ENCODE assay signal across 23 mouse cellular contexts in the genomic region with DNA sequence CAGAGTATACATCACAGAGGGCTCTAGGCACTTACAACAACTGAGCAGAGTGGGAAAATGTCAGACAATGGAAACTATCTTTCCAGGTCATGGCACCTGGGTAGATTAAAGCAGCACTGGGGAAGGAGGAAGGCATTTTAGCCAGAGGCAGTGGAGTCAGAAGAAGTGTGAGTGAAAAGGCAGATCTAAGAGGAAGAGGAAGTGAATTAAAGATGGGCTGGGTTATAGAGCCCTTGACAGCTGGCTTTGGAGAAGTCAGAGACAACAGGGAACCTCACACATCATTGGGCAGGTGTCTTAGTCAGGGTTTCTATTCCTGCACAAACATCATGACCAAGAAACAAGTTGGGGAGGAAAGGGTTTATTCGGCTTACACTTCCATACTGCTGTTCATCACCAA. TPM values are rescaled to one million over a fixed set of nuclear protein-coding genes. Genes with fewer than 3 reads are reported as not detected.
DNase-seq lines count a peak whose midpoint lies in the region; ATAC-seq and TF ChIP-seq lines count a peak whose summit lies in the region.
"Had no signal": no experiment of that assay in that cellular context is flagged by ENCODE, and none has a peak within 500 bp of the region (broad histone marks: within the 10 kb centered on the region; RNA-seq: fewer than 3 reads in every experiment).

No protein-coding gene starts in this region.

- H3K9ac ChIP-seq in MEL (ENCODE audit: control insufficient read depth, low read depth, low read length, poor library complexity, severe bottlenecking), result no peak overlapping the region
- H3K9ac ChIP-seq: forebrain, embryonic 15.5 days; heart, embryonic 12.5 days; hindbrain, embryonic 15.5 days had no signal

- no peak for TF ChIP-seq RAD21 in MEL (IDR thresholded peaks at IDR 0.05; ENCODE audit: low read depth, low read length)

- no peaks in the 10 kb centered on the region for H3K9me3 ChIP-seq in MEL (replicated peaks; ENCODE audit: insufficient read depth, low read length)
- H3K9me3 ChIP-seq: embryonic facial prominence, embryonic 10.5 days; forebrain, embryonic 10.5 days; forebrain, embryonic 15.5 days; G1E; heart, embryonic 12.5 days; hindbrain, embryonic 15.5 days had no signal

- TF ChIP-seq POLR2A in MEL (IDR thresholded peaks at IDR 0.05; ENCODE audit: control insufficient read depth in 1 of 2, insufficient read depth in 1 of 2, low read depth in 1 of 2, low read length in 2 of 2, poor library complexity in 1 of 2), result no peak

- H3K27me3 ChIP-seq in MEL (ENCODE audit: control insufficient read depth in 1 of 2, insufficient read depth in 2 of 2, low read length in 2 of 2), result peaks cover 0 to 1% of the 10 kb centered on the region in 2 experiments; a peak in 1 of 4 replicates
- no peaks in the 10 kb centered on the region for H3K27me3 ChIP-seq in splenic B cell, adult 2 months (ENCODE audit: control insufficient read depth, insufficient read depth, low read length, poor library complexity, severe bottlenecking)
- H3K27me3 ChIP-seq: forebrain, embryonic 15.5 days; heart, embryonic 12.5 days; hindbrain, embryonic 15.5 days had no signal

- DNase-seq in A20 (ENCODE audit: low read depth, low spot score) (peak; percentile 71), MEL (ENCODE audit: low read depth, low spot score) (peak; percentile 67)
- peak; percentile 45 for DNase-seq in splenic B cell, adult 2 months (ENCODE audit: low read depth, low spot score)
- DNase-seq in cerebellum, adult 18-20 months, result no peak
- DNase-seq: adrenal gland, postnatal 14 days; cerebellum, adult 11-12 months; cerebellum, adult 9-11 months; cerebellum, postnatal 36 days; gastrocnemius, postnatal 10 days; heart, adult 2 months had no signal

- no peak for TF ChIP-seq CTCF in MEL (IDR thresholded peaks at IDR 0.05 in 2 of 3, conservative IDR thresholded peaks at IDR 0.05 in 1 of 3; ENCODE audit: control insufficient read depth in 1 of 3, insufficient read depth in 1 of 3, low read depth in 2 of 3, low read length in 3 of 3, poor library complexity in 1 of 3, severe bottlenecking in 1 of 3)

- no peak overlapping the region for H3K4me3 ChIP-seq in MEL (ENCODE audit: control insufficient read depth in 1 of 2, insufficient read depth in 1 of 2, low read depth in 2 of 2, low read length in 2 of 2)
- H3K4me3 ChIP-seq: embryonic facial prominence, embryonic 10.5 days; erythroblast, embryonic 14.5 days; forebrain, embryonic 10.5 days; forebrain, embryonic 15.5 days; heart, adult 2 months; heart, embryonic 12.5 days; hindbrain, embryonic 15.5 days had no signal

- no peaks in the 10 kb centered on the region for H3K79me2 ChIP-seq in MEL (ENCODE audit: control insufficient read depth, insufficient read depth, low read length, poor library complexity)

- no peak overlapping the region for H3K27ac ChIP-seq in MEL (ENCODE audit: control insufficient read depth, low read depth, low read length)
- H3K27ac ChIP-seq: embryonic facial prominence, embryonic 10.5 days; forebrain, embryonic 10.5 days; forebrain, embryonic 15.5 days; heart, adult 2 months; hindbrain, embryonic 15.5 days had no signal

- H3K4me1 ChIP-seq in MEL (ENCODE audit: control insufficient read depth in 1 of 2, insufficient read depth in 2 of 2, low read length in 2 of 2), result peaks cover 0 to 5% of the 10 kb centered on the region in 2 experiments; a peak in 3 of 4 replicates
- H3K4me1 ChIP-seq: forebrain, embryonic 15.5 days; heart, embryonic 12.5 days; hindbrain, embryonic 15.5 days had no signal

- peak; percentile 88 for ATAC-seq in megakaryocyte, adult 5-6 weeks (ENCODE audit: poor library complexity, severe bottlenecking)
- ATAC-seq in erythroblast, adult 5-6 weeks (replicated peaks; ENCODE audit: low FRiP score, poor library complexity, severe bottlenecking), result no peak
- ATAC-seq: activated CD4-positive, CD25-positive, alpha-beta regulatory T cell, adult 4 months; forebrain, embryonic 15.5 days; Patski had no signal

- no peak for TF ChIP-seq EP300 in MEL (IDR thresholded peaks at IDR 0.05; ENCODE audit: low read depth in 1 of 2, low read length in 2 of 2)

- peaks cover 0 to 2% of the 10 kb centered on the region in 2 experiments; a peak in 1 of 4 replicates for H3K36me3 ChIP-seq in MEL (ENCODE audit: control insufficient read depth in 1 of 2, insufficient read depth in 2 of 2, low read length in 2 of 2)
- H3K36me3 ChIP-seq in splenic B cell, adult 2 months (ENCODE audit: control insufficient read depth, insufficient read depth, low read length, poor library complexity, severe bottlenecking), result no peaks in the 10 kb centered on the region
- H3K36me3 ChIP-seq: embryonic facial prominence, embryonic 10.5 days; forebrain, embryonic 10.5 days; forebrain, embryonic 15.5 days; G1E; heart, embryonic 12.5 days; hindbrain, embryonic 15.5 days had no signal

TF ChIP-seq in MEL, 35 proteins besides CTCF, POLR2A, EP300 and RAD21:
- 0 out of 2 replicates have a peak, but pooled peaks have one; percentile 12 for TF ChIP-seq ETS1 (IDR thresholded peaks at IDR 0.05; ENCODE audit: low read depth, low read length)
- no peak for TF ChIP-seq CHD2 (IDR thresholded peaks at IDR 0.05; ENCODE audit: low read length)
- no peak for TF ChIP-seq RCOR1 (IDR thresholded peaks at IDR 0.05; ENCODE audit: low read depth, low read length)
TF ChIP-seq in MEL: peak in this region for 1.

RNA-seq across cellular contexts. Expression of a gene that starts 30.2 kb away (rescaled TPM):
- total RNA-seq in MEL (2012; rRNA removed), result not detected in 2 replicates
- not detected for polyA plus RNA-seq in MEL (2012; ENCODE audit: insufficient read depth in 1 of 2, insufficient read length in 2 of 2, low read depth in 1 of 2, low replicate concordance in 2 of 2, missing spikeins in 1 of 2)
- total RNA-seq in megakaryocyte, adult 5-6 weeks (2015), result not detected in 2 replicates
- total RNA-seq in megakaryocyte, adult 5-6 weeks (2017), result not detected in 2 replicates
- total RNA-seq in erythroblast, adult 5-6 weeks (2015; ENCODE audit: low replicate concordance), result not detected in 2 replicates
- total RNA-seq in erythroblast, adult 5-6 weeks (2017; ENCODE audit: low replicate concordance), result not detected in 2 replicates
- total RNA-seq: heart, adult 2 months; heart, postnatal 25 days had no signal
- polyA plus RNA-seq: activated CD4-positive, CD25-positive, alpha-beta regulatory T cell, adult 4 months; embryonic facial prominence, embryonic 10.5 days; forebrain, embryonic 10.5 days; forebrain, embryonic 15.5 days; G1E; heart, adult 2 months; hindbrain, embryonic 11.5 days had no signal

Comparison
In these comparisons a context has a peak if more than half of its experiments do, and no peak if none do; other contexts are left out.
1. DNase-seq: peak in A20 (single experiment), MEL (single experiment) and splenic B cell, adult 2 months (single experiment); none in cerebellum, adult 18-20 months (0 of 2).